Mouse (Mus musculus): ENCODE data around the gene Serpinb7. TPM values are rescaled to one million over a fixed set of nuclear protein-coding genes. Genes with fewer than 3 reads are reported as not detected.

The Serpinb7 gene
- polyA plus RNA-seq, 1 experiment = 1.3 TPM

DNA sequence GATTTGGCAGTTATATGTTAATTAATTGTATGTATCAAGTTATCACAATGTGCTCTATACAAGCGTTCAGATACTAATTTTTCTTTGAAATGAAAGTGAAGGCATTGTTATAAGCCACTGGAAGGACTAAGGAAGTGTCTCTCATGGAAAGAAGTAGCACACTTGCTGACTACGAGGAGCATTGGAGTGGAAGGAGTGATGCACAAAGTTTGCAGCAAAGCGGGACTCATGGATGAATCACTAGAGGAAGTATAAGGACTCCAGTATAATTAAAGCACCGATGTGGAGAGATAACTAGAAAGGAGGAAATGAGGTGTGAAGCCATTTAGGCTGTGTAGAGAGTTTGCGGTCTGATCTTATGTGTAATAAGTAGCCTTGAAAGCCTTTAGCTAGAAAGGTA is 45.9 kb downstream of the Serpinb7 start:
- DNase-seq = no peak
- no peak overlapping the region for H3K4me3 ChIP-seq (replicated peaks; ENCODE audit: extremely low read depth, low read depth, low read length)
- TF ChIP-seq POLR2A (IDR thresholded peaks at IDR 0.05; ENCODE audit: borderline replicate concordance, extremely low read depth, low read depth, low read length) (no peak), CTCF (IDR thresholded peaks at IDR 0.05; ENCODE audit: insufficient read depth, low read length) (no peak)
- WGBS = 69% methylated on average over 5 of the region's 5 CpGs
- H3K4me1 ChIP-seq (ENCODE audit: control insufficient read depth, insufficient read depth, low read length) = no peaks in the 10 kb centered on the region

DNA sequence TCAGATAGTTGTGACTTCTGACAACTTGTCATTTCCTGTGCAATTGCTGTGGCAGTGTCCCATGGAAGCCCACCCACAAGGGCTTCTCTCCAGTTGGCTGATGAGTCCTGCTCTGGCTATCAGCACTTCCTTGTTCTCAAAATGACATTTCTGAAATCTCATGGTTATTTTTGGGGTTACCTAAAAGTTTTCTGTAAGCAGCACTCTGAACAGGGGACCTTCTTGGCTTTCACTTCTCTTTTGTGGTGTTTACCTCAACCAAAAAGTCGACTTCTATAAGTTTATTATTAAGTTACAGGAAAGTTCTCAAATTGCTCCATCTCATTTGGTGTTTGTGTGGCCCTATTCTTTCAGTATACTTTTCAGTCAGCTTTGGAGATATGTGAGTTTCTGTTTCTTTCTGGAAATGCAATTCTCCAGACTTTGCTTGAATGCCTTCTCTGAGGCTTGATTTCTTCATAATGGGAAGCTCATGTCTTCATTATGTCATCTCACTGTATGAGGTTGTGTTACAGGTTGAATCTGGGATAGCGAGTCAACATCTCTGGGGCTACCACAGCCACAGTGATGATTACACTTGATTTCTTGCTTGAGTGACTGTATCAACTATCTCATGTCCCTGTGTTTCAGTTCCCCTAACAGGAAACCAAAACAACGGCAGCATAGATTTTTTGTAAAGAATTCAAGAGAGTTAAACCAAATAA is 47.9 kb downstream of the Serpinb7 start:
- Histone ChIP-seq H3K4me1 (ENCODE audit: control insufficient read depth, insufficient read depth, low read length) (no peaks in the 10 kb centered on the region), H3K4me3 (replicated peaks; ENCODE audit: extremely low read depth, low read depth, low read length) (no peak overlapping the region)
- DNase-seq = no peak
- TF ChIP-seq POLR2A (IDR thresholded peaks at IDR 0.05; ENCODE audit: borderline replicate concordance, extremely low read depth, low read depth, low read length) (no peak), CTCF (IDR thresholded peaks at IDR 0.05; ENCODE audit: insufficient read depth, low read length) (no peak)
- WGBS = 56% methylated on average over 3 of the region's 3 CpGs

DNA sequence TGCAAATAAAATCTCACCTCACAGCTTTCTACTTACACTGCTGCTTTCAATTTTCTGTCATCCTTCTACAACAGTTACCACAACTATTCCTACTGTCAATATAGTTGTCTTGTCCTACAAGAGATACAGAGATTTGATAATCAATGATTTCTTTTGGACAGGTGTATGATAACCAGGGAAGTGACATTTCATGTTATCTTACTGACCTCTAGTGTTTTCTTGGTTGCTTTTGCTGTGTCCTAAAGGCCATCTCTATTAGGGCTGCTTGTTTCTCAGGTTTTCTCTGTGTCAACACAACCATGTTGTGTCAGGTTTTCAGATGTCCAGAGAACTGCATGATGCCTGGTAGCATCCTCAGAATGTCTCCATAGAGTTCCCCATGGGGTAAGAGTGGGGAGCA is 80.5 kb downstream of the Serpinb7 start:
- DNase-seq = no peak
- TF ChIP-seq CTCF (IDR thresholded peaks at IDR 0.05; ENCODE audit: insufficient read depth, low read length) (no peak), POLR2A (IDR thresholded peaks at IDR 0.05; ENCODE audit: borderline replicate concordance, extremely low read depth, low read depth, low read length) (no peak)
- no peak overlapping the region for H3K4me3 ChIP-seq (replicated peaks; ENCODE audit: extremely low read depth, low read depth, low read length)
- H3K4me1 ChIP-seq (ENCODE audit: control insufficient read depth, insufficient read depth, low read length) = no peaks in the 10 kb centered on the region

DNA sequence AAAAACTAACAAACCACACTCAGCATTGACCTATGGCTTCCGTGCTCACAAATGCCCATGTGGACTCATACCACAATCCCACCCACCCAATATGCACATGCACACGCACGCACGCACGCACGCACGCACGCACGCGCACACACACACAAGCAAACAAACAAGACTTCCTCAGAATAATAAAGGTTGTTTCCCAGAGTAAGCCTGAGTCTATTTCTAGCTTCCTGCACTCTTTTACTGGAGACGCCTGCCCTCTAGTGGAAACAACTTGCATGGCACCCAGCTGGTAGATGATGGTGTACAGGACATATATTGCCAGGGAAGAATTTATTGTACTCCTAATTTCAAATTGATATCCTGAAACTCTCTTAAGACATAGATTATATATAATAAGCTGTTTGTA is 82.0 kb downstream of the Serpinb7 start:
- WGBS = 15% methylated on average over 11 of the region's 11 CpGs
- peak; percentile 55 for DNase-seq
- TF ChIP-seq POLR2A (IDR thresholded peaks at IDR 0.05; ENCODE audit: borderline replicate concordance, extremely low read depth, low read depth, low read length) = no peak
- TF ChIP-seq CTCF (IDR thresholded peaks at IDR 0.05; ENCODE audit: insufficient read depth, low read length) = peak; percentile 55; the same call in 1 of the 2 replicates
- Histone ChIP-seq H3K4me1 (ENCODE audit: control insufficient read depth, insufficient read depth, low read length) (no peaks in the 10 kb centered on the region), H3K4me3 (replicated peaks; ENCODE audit: extremely low read depth, low read depth, low read length) (no peak overlapping the region)

DNA sequence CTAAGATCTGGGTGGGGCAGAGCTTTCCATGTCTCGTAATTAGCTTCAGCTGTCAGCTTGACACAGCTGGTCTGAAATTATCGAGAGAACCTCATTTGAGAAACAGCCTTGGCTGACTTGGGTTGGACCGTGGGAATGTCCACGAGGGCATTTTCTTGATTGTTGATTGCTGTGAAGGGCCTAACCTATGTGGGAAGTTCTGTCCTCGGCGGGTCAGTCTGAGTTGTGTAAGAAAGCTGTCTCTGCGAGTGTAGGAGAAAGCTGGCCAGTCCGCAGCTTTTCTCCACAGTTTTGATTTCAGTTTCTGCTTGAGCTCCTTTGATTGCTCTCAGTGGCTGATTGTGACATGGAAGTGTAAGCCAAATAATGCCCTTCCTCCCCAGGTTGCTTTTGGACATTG is 90.1 kb downstream of the Serpinb7 start:
- DNase-seq = peak; percentile 10
- TF ChIP-seq POLR2A (IDR thresholded peaks at IDR 0.05; ENCODE audit: borderline replicate concordance, extremely low read depth, low read depth, low read length) (no peak), CTCF (IDR thresholded peaks at IDR 0.05; ENCODE audit: insufficient read depth, low read length) (no peak)
- no peaks in the 10 kb centered on the region for H3K4me1 ChIP-seq (ENCODE audit: control insufficient read depth, insufficient read depth, low read length)

DNA sequence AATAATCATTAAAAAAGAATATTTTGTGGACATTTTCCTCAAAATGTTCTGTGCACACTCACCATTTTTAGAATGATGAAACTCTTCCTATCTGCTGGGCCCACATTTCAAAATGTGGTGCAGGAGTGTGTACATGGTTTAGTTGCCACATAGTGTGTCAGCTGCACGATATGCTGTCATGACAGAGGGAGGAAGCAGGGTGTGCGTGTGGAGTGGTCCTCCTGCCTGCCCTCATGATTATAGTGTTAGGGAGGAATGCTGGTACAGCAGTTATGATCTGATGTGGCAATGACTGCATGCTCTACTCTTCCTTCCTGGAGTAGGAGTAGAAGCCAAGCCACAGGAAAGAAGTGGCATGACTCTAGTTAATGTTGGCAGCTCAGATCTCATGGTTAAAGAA is 97.3 kb downstream of the Serpinb7 start:
- Histone ChIP-seq H3K4me1 (ENCODE audit: control insufficient read depth, insufficient read depth, low read length) (no peaks in the 10 kb centered on the region), H3K4me3 (replicated peaks; ENCODE audit: extremely low read depth, low read depth, low read length) (no peak overlapping the region)
- no peak for TF ChIP-seq CTCF (IDR thresholded peaks at IDR 0.05; ENCODE audit: insufficient read depth, low read length)
- TF ChIP-seq POLR2A (IDR thresholded peaks at IDR 0.05; ENCODE audit: borderline replicate concordance, extremely low read depth, low read depth, low read length) = no peak
- 44% methylated on average over 2 of the region's 2 CpGs for WGBS
- DNase-seq = no peak

More for the DNA sequence above, 90.1 kb downstream of the Serpinb7 start:
- WGBS = 59% methylated on average over 8 of the region's 8 CpGs
- H3K4me3 ChIP-seq (replicated peaks; ENCODE audit: extremely low read depth, low read depth, low read length) = no peak overlapping the region

DNA sequence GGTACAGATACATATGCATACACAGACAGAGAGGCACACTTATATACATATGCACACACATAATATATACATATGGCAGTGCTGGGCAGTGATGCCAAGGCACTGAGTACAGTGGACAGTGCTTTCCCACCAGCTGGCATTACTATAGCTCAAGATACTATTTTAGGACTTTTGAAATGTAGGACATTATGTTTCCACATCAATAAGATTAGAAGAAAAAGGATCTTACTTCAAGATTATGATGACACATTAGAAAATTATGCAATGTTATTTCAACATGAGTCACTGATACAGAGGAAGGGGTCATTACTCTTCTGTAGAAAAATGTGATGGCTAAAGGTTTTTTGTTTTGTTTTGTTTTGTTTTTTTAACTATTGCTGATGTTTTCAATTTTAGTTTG is 102.6 kb downstream of the Serpinb7 start:
- TF ChIP-seq POLR2A (IDR thresholded peaks at IDR 0.05; ENCODE audit: borderline replicate concordance, extremely low read depth, low read depth, low read length) = no peak
- no peak for TF ChIP-seq CTCF (IDR thresholded peaks at IDR 0.05; ENCODE audit: insufficient read depth, low read length)
- no peaks in the 10 kb centered on the region for H3K4me1 ChIP-seq (ENCODE audit: control insufficient read depth, insufficient read depth, low read length)
- H3K4me3 ChIP-seq (replicated peaks; ENCODE audit: extremely low read depth, low read depth, low read length) = no peak overlapping the region
- DNase-seq = no peak

Other genes with a start within 250 kb of the Serpinb7 start
- 0.28 TPM in 1 of 2 replicates, not detected in the other for gene Serpinb3b, start 121.3 kb upstream of the Serpinb7 start, polyA plus RNA-seq (2012; rRNA removed)
- gene Serpinb3c, start 121.3 kb upstream of the Serpinb7 start, polyA plus RNA-seq (2012; rRNA removed) = 0.18 TPM in 1 of 2 replicates, not detected in the other
- 2.4 TPM in 1 of 2 replicates, not detected in the other for gene Serpinb11, start 38.5 kb upstream of the Serpinb7 start, polyA plus RNA-seq (2012; rRNA removed)
- gene Serpinb2, start 111.8 kb downstream of the Serpinb7 start, polyA plus RNA-seq (2012; rRNA removed) = 0.26 and 3.8 TPM in 2 replicates
- gene Serpinb8, start 190.4 kb downstream of the Serpinb7 start, polyA plus RNA-seq (2012; rRNA removed) = 2.1 and 5.2 TPM in 2 replicates